In the genomic region with DNA sequence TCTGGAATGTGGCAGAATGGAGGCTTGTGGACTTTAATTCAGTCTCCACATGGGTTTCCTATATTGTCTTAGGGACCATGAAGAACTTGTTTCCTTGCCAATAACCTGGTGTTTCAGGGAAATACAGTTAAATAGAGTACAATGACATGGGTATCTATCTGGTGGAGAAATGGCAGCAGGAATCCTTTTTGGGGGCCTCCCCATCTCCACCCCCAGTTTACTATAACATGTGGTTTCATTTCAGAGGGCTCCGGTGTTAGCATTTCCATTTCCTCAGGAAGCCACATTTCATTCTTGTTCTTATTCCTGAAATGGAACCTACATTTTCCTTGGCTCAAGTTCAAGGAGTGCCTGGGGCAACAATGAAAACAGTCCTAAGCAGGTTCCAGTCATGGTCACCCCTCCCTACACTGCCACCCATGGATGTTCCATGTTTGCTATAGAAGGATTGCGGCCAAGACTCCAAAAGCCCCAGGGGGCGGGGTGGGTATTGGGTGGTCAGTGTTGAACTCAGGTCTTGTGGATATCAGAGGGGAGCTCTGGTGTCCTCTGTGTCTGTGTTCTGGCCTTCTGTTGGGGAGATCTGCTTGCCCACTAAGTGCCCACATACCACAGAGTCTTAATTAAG, we compare ENCODE assay signal across 10 mouse cellular contexts.
DNase-seq lines count a peak whose midpoint lies in the region; ATAC-seq lines count a peak whose summit lies in the region.
"Had no signal": no experiment of that assay in that cellular context is flagged by ENCODE, and none has a peak within 500 bp of the region (broad histone marks: within the 10 kb centered on the region; RNA-seq: fewer than 3 reads in every experiment).

No protein-coding gene starts in this region.

- DNase-seq in heart, postnatal 14 days, result no peak
- peak; percentile 16 to 18 for DNase-seq in cerebellum, postnatal 14 days
- DNase-seq in kidney, postnatal 25 days, result peak; percentile 29 to 38
- DNase-seq in adrenal gland, postnatal 4 days (ENCODE audit: low spot score in 2 of 2), result no peak
- no peak for DNase-seq in right cerebral cortex, postnatal 4 days
- DNase-seq in layer of hippocampus, adult 9-11 months, result no peak
- DNase-seq: adrenal gland, adult 2 months had no signal

- H3K27ac ChIP-seq in heart, embryonic 11.5 days (ENCODE audit: low read depth, low read length), result peak overlapping the region; percentile 75
- peak overlapping the region; percentile 63; the same call in 1 of the 2 replicates for H3K27ac ChIP-seq in heart, embryonic 12.5 days (ENCODE audit: poor library complexity, severe bottlenecking)

- WGBS in heart, embryonic 11.5 days (ENCODE audit: insufficient replicate concordance), result 78% methylated on average over 3 of the region's 3 CpGs
- 79% methylated on average over 3 of the region's 3 CpGs for WGBS in heart, embryonic 12.5 days

- H3K4me3 ChIP-seq in heart, embryonic 11.5 days (ENCODE audit: low read depth, low read length), result no peak overlapping the region
- no peak overlapping the region for H3K4me3 ChIP-seq in heart, embryonic 12.5 days

- ATAC-seq in heart, embryonic 11.5 days (replicated peaks; ENCODE audit: insufficient number of reproducible peaks, low FRiP score, low TSS enrichment), result no peak
- peak; percentile 69 for ATAC-seq in heart, embryonic 12.5 days (ENCODE audit: insufficient number of reproducible peaks, low FRiP score)
- ATAC-seq: midbrain, embryonic 16.5 days had no signal

- H3K4me2 ChIP-seq in heart, embryonic 11.5 days, result no peak overlapping the region; the same call in 1 of the 2 replicates
- H3K4me2 ChIP-seq in heart, embryonic 12.5 days, result no peak overlapping the region

- no peak overlapping the region for H3K9ac ChIP-seq in heart, embryonic 11.5 days (ENCODE audit: low read depth, low read length)
- H3K9ac ChIP-seq in heart, embryonic 12.5 days, result no peak overlapping the region

- intact Hi-C loops in heart, postnatal 14 days (cut with DNase I), result no loop called here

- H3K27me3 ChIP-seq in heart, embryonic 11.5 days (ENCODE audit: control insufficient read depth, insufficient read depth, low read length), result no peaks in the 10 kb centered on the region
- H3K27me3 ChIP-seq in heart, embryonic 12.5 days (replicated peaks), result no peaks in the 10 kb centered on the region

- H3K4me1 ChIP-seq in heart, embryonic 11.5 days (ENCODE audit: control insufficient read depth, insufficient read depth, low read length), result no peaks in the 10 kb centered on the region
- H3K4me1 ChIP-seq in heart, embryonic 12.5 days (replicated peaks), result peaks cover 20% of the 10 kb centered on the region

- no peaks in the 10 kb centered on the region for H3K36me3 ChIP-seq in heart, embryonic 11.5 days (ENCODE audit: control insufficient read depth, insufficient read depth, low read length)
- no peaks in the 10 kb centered on the region for H3K36me3 ChIP-seq in heart, embryonic 12.5 days

- H3K9me3 ChIP-seq in heart, embryonic 11.5 days (replicated peaks; ENCODE audit: control insufficient read depth, low read length), result no peaks in the 10 kb centered on the region
- no peaks in the 10 kb centered on the region for H3K9me3 ChIP-seq in heart, embryonic 12.5 days (replicated peaks)

Comparison
In these comparisons a context has a peak if more than half of its experiments do, and no peak if none do; other contexts are left out.
1. DNase-seq: peak in cerebellum, postnatal 14 days (2 of 2) and kidney, postnatal 25 days (2 of 2); none in heart, postnatal 14 days (0 of 2), adrenal gland, postnatal 4 days (0 of 2), right cerebral cortex, postnatal 4 days (single experiment) and layer of hippocampus, adult 9-11 months (single experiment).